Mouse (Mus musculus): ENCODE data around the gene Capn9. TPM values are rescaled to one million over a fixed set of nuclear protein-coding genes. Genes with fewer than 3 reads are reported as not detected.

The Capn9 gene
- total and polyA plus RNA-seq, 3 experiments: 0.10 TPM; not detected in 2

DNA sequence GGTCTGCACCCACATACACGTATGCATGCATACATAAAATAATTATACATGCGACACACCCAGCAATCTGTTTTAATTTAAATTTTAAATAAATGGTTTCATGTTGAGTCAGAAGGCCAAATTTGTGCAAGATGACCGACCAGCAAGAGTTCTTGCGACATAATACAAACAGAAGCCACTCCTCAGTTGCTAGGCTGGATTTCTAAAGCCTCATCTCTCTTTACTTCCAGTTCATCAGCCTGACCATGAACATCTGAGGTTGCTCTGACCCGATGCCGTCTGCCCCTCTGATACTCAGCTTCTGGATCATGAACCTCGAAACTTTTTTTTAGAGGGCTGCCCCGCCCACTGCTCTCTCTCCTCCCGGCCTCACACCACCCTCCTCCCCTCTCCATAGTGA is 42.3 kb downstream of the Capn9 start (continued):
- no peak for TF ChIP-seq ELF1 (IDR thresholded peaks at IDR 0.05; ENCODE audit: low read depth, low read length)
- TF ChIP-seq CHD2 (IDR thresholded peaks at IDR 0.05; ENCODE audit: low read length): no peak
- no peak for TF ChIP-seq TCF12 (IDR thresholded peaks at IDR 0.05; ENCODE audit: low read depth, low read length)
- no peak for TF ChIP-seq MXI1 (IDR thresholded peaks at IDR 0.05; ENCODE audit: low read depth, low read length)

DNA sequence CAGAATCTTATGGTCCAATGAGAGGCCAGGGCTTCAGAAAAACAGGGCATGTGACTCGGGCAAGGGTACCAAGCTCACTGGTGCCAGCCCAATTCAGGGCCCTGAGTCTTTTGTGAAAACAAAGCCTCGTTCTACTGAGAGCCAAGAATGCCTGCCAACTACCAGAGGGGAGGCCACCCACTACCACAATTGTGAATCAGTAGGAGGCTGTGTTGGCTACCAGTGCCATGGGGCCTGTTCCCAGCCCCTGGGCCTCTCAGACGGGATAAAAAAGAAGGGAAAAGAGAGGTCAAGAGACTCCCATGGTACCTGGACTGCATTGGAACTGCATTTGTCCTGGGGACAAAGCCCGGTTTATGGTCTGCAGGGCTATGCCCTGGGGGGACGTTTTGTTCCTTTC is 45.3 kb downstream of the Capn9 start:
- no peak overlapping the region for H3K9ac ChIP-seq (ENCODE audit: insufficient read depth, low read depth)
- no peak overlapping the region for H3K4me2 ChIP-seq (ENCODE audit: insufficient read depth, low read depth, poor library complexity, severe bottlenecking)
- dilution Hi-C loops (cut with MboI; ENCODE audit: extremely low pct_ligation_motif_present, extremely low pct_unique_long_range_greater_than_20kb, low sequenced_read_pairs) (no loop called here), in situ Hi-C loops (cut with MboI; ENCODE audit: low pct_ligation_motif_present, low pct_unique_long_range_greater_than_20kb, low sequenced_read_pairs) (no loop called here)
- TF ChIP-seq RAD21 (IDR thresholded peaks at IDR 0.05; ENCODE audit: low read depth, low read length): no peak
- no peak for TF ChIP-seq NRF1 (IDR thresholded peaks at IDR 0.05; ENCODE audit: low read depth, low read length)
- TF ChIP-seq POLR2A (IDR thresholded peaks at IDR 0.05; ENCODE audit: low read depth, low read length): no peak
- TF ChIP-seq ETS1 (conservative IDR thresholded peaks at IDR 0.05; ENCODE audit: low read depth, low read length): no peak
- no peak for TF ChIP-seq RCOR1 (conservative IDR thresholded peaks at IDR 0.05; ENCODE audit: low read depth, low read length)
- TF ChIP-seq ELF1 (IDR thresholded peaks at IDR 0.05; ENCODE audit: low read depth, low read length): no peak
- no peak for TF ChIP-seq MAZ (IDR thresholded peaks at IDR 0.05; ENCODE audit: low read depth, low read length)
- TF ChIP-seq MXI1 (IDR thresholded peaks at IDR 0.05; ENCODE audit: low read depth, low read length): no peak
- no peak for TF ChIP-seq USF2 (conservative IDR thresholded peaks at IDR 0.05; ENCODE audit: low read depth, low read length)
- no peak for TF ChIP-seq E2F4 (IDR thresholded peaks at IDR 0.05; ENCODE audit: insufficient replicate concordance, low read depth, low read length)
- no peak for TF ChIP-seq ZKSCAN1 (IDR thresholded peaks at IDR 0.05; ENCODE audit: borderline replicate concordance, low read depth, low read length)
- no peak for TF ChIP-seq MAX (IDR thresholded peaks at IDR 0.05; ENCODE audit: low read length)
- TF ChIP-seq ZC3H11A (IDR thresholded peaks at IDR 0.05; ENCODE audit: low read depth, low read length): no peak
- TF ChIP-seq SMC3 (IDR thresholded peaks at IDR 0.05; ENCODE audit: low read depth, low read length): no peak
- no peak for TF ChIP-seq HCFC1 (IDR thresholded peaks at IDR 0.05; ENCODE audit: low read depth, low read length)
- no peak for TF ChIP-seq CTCF (conservative IDR thresholded peaks at IDR 0.05 in 1 of 2, IDR thresholded peaks at IDR 0.05 in 1 of 2; ENCODE audit: low read depth in 2 of 2, low read length in 2 of 2)
- no peak for TF ChIP-seq IRF4 (IDR thresholded peaks at IDR 0.05; ENCODE audit: low read depth, low read length)
- no peak for TF ChIP-seq JUN (IDR thresholded peaks at IDR 0.05; ENCODE audit: insufficient read depth, low read depth, low read length)
- no peak for TF ChIP-seq POLR2AphosphoS2 (IDR thresholded peaks at IDR 0.05; ENCODE audit: low read depth, low read length)
- peaks cover 6% of the 10 kb centered on the region for H3K9me3 ChIP-seq (replicated peaks; ENCODE audit: low read length)
- H3K27ac ChIP-seq (ENCODE audit: insufficient read depth, low read depth): no peak overlapping the region
- no peak for DNase-seq (ENCODE audit: extremely low read depth)
- no peak overlapping the region for H3K4me3 ChIP-seq (replicated peaks in 1 of 3; ENCODE audit: low read depth in 2 of 3, low read length in 2 of 3, poor library complexity in 1 of 3)
- peaks cover 17% of the 10 kb centered on the region for H3K27me3 ChIP-seq (replicated peaks)
- H3K4me1 ChIP-seq (ENCODE audit: control insufficient read depth in 1 of 2, insufficient read depth in 2 of 2): no peaks in the 10 kb centered on the region
- no peaks in the 10 kb centered on the region for H3K36me3 ChIP-seq (replicated peaks in 1 of 2; ENCODE audit: control insufficient read depth in 1 of 2, insufficient read depth in 1 of 2, low read length in 1 of 2)
- H3K79me2 ChIP-seq (replicated peaks; ENCODE audit: control insufficient read depth, extremely low read depth, insufficient read depth, poor library complexity, severe bottlenecking): no peaks in the 10 kb centered on the region

Measured in CH12.LX (cell line).